Mouse (Mus musculus) cerebellum, adult 2 months (tissue): ENCODE data around the gene Adamts2. TPM values are rescaled to one million over a fixed set of nuclear protein-coding genes. Genes with fewer than 3 reads are reported as not detected.
A peak's percentile ranks its signal among the peaks of the same experiment; 100 is the strongest.

Source experiments
- DNase-seq, 2 experiments: peaks; one replicate each; pipeline ENCODE4 v3.0.0; 2021
- H3K27ac ChIP-seq: fragments of 200-500 bp; 2 replicates; pipeline ENCODE4 v1.5.1; 2012; ENCODE audit warnings: low read length, control low read depth, inconsistent platforms; ENCODE audit not compliant: insufficient read depth
- H3K27me3 ChIP-seq: fragments of 200-500 bp; 2 replicates; pipeline ENCODE4 v1.6.1; 2012; ENCODE audit warnings: inconsistent platforms, mild to moderate bottlenecking, low read length, moderate library complexity; ENCODE audit not compliant: control insufficient read depth, insufficient read depth
- H3K4me1 ChIP-seq: fragments of 200-500 bp; 2 replicates; pipeline ENCODE4 v1.6.1; 2011; ENCODE audit warnings: low read length; ENCODE audit not compliant: control insufficient read depth, insufficient read depth
- H3K4me3 ChIP-seq: fragments of 200-500 bp; replicated peaks from 2 replicates; pipeline ENCODE3; 2011; ENCODE audit warnings: mild to moderate bottlenecking, low read depth, low read length, control low read depth; ENCODE audit not compliant: insufficient read depth
- CTCF ChIP-seq: fragments of 200-500 bp; IDR thresholded peaks from 2 replicates; pipeline ENCODE4 v1.5.1; 2011; ENCODE audit warnings: low read depth, mild to moderate bottlenecking, control low read depth, low read length, moderate library complexity, borderline replicate concordance; ENCODE audit not compliant: insufficient read depth
- POLR2A ChIP-seq: fragments of 200-500 bp; IDR thresholded peaks from 2 replicates; pipeline ENCODE4 v1.6.1; 2011; ENCODE audit warnings: low read length, control low read depth, borderline replicate concordance; ENCODE audit not compliant: insufficient read depth
- WGBS: fragments of 180-500 bp; shearing (Covaris S2); methylation state at CpG from one replicate; pipeline ENCODE4 v1.1.7; 2018; 5-methylcytosine and 5-hydroxymethylcytosine counted together
- polyA plus RNA-seq: library from polyadenylated mRNA; depleted of rRNA; stranded (reverse); fragments of >200 nt; gene quantifications from 2 replicates; pipeline ENCODE4 v1.2.3, GENCODE M21; 2012

The Adamts2 gene
- polyA plus RNA-seq, 1 experiment = 21.1 TPM

DNA sequence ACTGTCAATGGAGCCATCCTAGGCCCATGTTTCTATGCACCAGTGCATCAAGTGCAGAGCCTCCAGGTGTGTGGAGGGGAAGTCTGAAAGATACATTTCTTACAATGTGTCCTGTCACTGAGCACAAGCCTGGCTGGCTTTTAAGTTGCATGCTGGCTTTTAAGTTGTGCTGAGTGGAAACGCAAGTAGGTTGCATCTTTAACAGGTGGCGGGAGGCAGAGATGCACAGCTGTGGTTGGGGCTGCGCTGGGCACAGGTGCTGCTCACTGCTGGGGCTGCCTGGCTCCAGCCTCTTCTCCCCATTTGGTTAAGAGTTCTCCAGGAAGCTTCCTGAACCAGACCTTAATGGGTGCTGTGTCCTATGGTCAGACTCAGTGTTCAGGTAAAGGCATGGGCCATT, 21.9 kb downstream of the Adamts2 start:
- TF ChIP-seq POLR2A = no peak
- no peak for TF ChIP-seq CTCF
- Histone ChIP-seq H3K4me1 (peaks cover 10% of the 10 kb centered on the region), H3K27me3 (no peaks in the 10 kb centered on the region), H3K27ac (no peak overlapping the region), H3K4me3 (no peak overlapping the region)
- DNase-seq = no peak
- WGBS = 89% methylated on average over 3 of the region's 3 CpGs

DNA sequence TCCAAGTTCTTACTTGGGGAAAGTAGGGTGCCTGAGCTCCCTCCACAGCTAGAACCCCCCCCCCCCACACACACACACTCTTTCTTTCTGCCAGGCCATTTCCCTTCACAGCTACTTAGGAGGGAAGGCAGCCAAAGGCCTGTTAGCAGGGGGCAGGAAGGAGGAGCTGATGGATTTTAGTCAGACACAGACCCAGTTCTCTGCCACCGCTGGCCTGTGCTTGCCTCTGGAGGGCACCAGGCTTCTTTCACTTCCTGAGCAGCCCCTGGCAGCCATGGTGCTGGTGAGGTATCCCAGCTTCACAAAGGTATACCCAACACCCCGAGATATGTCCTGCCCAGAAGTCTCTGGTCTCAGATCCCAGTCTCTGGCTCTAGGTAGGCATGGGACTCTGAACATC, 22.4 kb downstream of the Adamts2 start:
- peak; percentile 5; the same call in 1 of the 2 replicates for TF ChIP-seq CTCF
- TF ChIP-seq POLR2A = no peak
- 38% methylated on average over 2 of the region's 2 CpGs for WGBS
- peak in 1 of 2 experiments; percentile 39 for DNase-seq
- Histone ChIP-seq H3K4me3 (no peak overlapping the region), H3K27me3 (no peaks in the 10 kb centered on the region), H3K4me1 (peaks cover 10% of the 10 kb centered on the region), H3K27ac (no peak overlapping the region)

DNA sequence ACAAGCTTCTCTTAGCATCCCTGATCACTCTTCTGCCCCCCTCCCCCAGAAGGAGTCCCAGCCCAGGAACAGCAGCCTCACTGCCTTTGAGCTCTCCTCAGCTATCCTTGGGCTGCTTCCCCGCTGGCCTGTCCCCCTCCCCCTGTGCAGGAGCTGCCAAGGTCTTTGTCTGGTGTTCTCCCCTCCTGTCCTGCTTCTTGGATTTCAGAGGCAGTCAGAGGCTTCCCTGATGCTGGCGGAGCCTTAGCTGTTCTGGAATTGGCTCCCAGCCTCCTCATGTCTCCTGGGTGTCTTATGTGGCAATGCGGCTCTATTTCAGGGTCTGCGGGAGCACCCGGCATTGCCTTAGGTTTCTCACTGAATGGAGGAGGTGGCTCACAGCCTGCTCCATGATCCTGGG, 22.8 kb downstream of the Adamts2 start:
- Histone ChIP-seq H3K4me3 (no peak overlapping the region), H3K4me1 (peaks cover 10% of the 10 kb centered on the region), H3K27ac (no peak overlapping the region), H3K27me3 (no peaks in the 10 kb centered on the region)
- WGBS = 23% methylated on average over 5 of the region's 5 CpGs
- DNase-seq = no peak
- no peak for TF ChIP-seq POLR2A
- no peak for TF ChIP-seq CTCF

DNA sequence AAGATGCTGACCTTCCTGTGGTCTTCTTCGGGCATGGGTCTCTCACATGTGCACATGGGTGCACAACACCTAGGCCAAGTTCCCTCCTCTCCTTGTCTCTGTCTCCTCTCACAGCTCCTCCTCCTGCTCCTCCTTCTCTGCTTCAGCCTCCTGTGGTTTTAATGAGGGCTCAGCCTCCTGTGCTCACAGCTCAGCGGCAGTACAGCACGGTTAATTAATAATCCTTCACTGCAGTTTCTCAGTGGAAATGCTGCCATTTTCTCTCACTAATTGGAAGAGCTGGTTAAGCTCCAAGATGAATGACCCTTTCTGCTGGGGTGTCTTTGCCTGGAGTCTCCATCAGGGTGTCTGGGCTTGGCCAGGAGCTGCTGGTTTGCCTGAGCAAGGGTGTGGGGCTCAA, 27.0 kb downstream of the Adamts2 start:
- 61% methylated on average over 3 of the region's 3 CpGs for WGBS
- H3K4me1 ChIP-seq = peaks cover 32% of the 10 kb centered on the region
- H3K27me3 ChIP-seq = no peaks in the 10 kb centered on the region
- H3K4me3 ChIP-seq = no peak overlapping the region
- no peak overlapping the region for H3K27ac ChIP-seq
- no peak for DNase-seq
- no peak for TF ChIP-seq CTCF
- no peak for TF ChIP-seq POLR2A

DNA sequence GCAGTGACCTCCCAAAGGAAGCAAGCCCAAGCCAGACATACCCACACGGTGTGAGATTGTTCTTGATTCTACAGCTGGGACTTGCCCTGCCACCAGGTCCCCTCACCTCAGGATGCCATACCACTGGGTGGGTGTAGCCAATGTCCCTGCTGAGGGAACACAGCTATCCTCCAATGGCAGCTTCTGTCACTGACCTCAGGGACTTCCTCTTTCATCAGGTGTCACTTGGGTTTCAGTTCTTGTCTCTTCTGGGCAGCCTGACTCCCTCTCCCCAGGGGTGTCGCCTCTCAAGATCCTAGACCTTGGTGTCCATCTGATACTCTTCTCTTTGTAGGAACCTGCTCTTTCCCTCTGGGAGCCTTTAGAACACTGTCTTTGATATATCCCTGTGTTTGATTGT, 28.6 kb downstream of the Adamts2 start:
- Histone ChIP-seq H3K27ac (no peak overlapping the region), H3K4me1 (peaks cover 23% of the 10 kb centered on the region), H3K27me3 (no peaks in the 10 kb centered on the region), H3K4me3 (no peak overlapping the region)
- no peak for TF ChIP-seq CTCF
- no peak for TF ChIP-seq POLR2A
- no peak for DNase-seq
- WGBS = 91% methylated on average over 2 of the region's 2 CpGs

DNA sequence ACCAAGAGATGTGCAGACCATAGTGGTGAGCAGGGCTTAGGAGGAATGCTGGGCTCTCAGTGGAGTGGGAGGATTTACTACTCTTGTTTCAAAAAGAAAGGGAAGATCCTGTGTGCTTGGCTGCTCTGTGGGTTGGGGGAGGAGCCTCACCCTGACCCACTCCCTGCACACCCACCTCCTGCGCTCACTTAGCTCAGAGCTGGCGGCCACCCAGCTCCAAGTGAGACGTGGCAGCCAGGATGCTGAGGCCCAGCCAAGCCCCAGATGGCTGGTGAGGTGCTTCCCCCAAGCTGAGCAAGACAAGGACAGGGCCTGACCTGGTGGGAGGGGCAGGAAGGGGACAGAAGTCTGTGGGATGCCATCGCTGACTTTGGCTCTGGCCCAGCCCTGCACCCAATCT, 30.4 kb downstream of the Adamts2 start:
- under 1% methylated on average over 4 of the region's 4 CpGs for WGBS
- DNase-seq = peak; percentile 85 to 90
- H3K27me3 ChIP-seq = no peaks in the 10 kb centered on the region
- no peak overlapping the region for H3K4me3 ChIP-seq
- TF ChIP-seq CTCF (no peak), POLR2A (no peak)
- H3K27ac ChIP-seq = no peak overlapping the region
- H3K4me1 ChIP-seq = peaks cover 28% of the 10 kb centered on the region

DNA sequence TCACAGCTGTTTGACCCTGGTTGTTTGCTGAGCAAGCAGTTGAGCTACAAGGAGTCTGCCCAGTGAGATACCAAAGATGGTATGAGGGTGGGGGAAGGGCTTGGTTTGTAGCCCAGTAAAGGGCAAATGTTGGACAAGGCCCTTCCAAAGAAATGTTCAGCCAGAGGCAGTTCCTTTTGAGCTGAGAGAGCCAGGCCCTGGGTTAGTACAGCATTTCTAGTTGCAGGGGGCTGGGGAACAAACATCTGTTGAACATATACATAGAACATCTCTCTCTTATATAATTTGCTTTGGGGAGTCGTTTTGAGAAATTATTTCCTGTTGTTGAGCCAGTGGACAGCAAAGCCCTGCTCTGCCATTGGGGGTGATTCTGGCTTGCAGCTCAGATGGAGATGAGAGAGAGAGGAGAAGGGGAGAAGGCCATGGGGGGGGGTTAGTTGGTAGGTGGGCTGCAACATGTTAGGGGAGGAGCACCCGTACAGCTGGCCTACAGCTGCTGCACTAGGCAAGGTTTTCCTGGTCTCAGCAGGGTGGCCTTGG, 33.2 kb downstream of the Adamts2 start:
- DNase-seq = no peak
- 56% methylated on average over 2 of the region's 2 CpGs for WGBS
- Histone ChIP-seq H3K27ac (no peak overlapping the region), H3K27me3 (no peaks in the 10 kb centered on the region), H3K4me3 (no peak overlapping the region), H3K4me1 (peaks cover 45% of the 10 kb centered on the region)
- no peak for TF ChIP-seq CTCF
- TF ChIP-seq POLR2A = no peak

DNA sequence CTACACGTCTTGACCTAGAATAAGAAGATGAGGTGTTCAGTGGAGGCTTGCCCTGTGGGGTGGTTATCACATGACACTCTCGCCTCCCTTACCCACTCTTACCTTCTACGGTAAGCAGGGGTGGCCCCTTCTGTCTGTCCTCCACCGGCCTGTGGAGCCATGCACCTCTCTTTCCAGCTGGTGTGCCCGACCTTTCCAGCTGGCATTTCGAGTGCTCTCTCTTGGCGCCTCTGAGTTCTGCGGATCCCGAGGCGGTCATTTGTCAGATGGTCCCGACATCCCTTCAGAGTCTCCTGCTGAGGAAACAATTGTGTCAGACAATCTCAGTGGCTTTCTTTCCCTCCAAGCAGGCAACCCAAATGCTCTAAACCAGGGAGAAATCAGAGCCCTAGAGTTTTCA, 35.1 kb downstream of the Adamts2 start:
- DNase-seq = peak; percentile 79 to 87
- Histone ChIP-seq H3K4me3 (no peak overlapping the region), H3K4me1 (peaks cover 35% of the 10 kb centered on the region), H3K27ac (no peak overlapping the region), H3K27me3 (no peaks in the 10 kb centered on the region)
- TF ChIP-seq POLR2A = no peak
- no peak for TF ChIP-seq CTCF
- WGBS = 20% methylated on average over 11 of the region's 11 CpGs
